Mouse (Mus musculus) brain, embryonic 14.5 days (tissue): ENCODE data around the gene Fntb.

Source experiments
- CTCF ChIP-seq: fragments of 200-500 bp; IDR thresholded peaks from 2 replicates; pipeline ENCODE4 v1.5.1; 2012; ENCODE audit warnings: inconsistent platforms, mild to moderate bottlenecking, moderate library complexity, borderline replicate concordance; ENCODE audit not compliant: insufficient read depth, insufficient read length; ENCODE audit errors: extremely low read depth
- POLR2A ChIP-seq: fragments of 200-500 bp; IDR thresholded peaks from 2 replicates; pipeline ENCODE4 v1.6.1; 2012; ENCODE audit warnings: mild to moderate bottlenecking, inconsistent platforms, borderline replicate concordance; ENCODE audit not compliant: poor library complexity, insufficient read depth, insufficient read length, severe bottlenecking; ENCODE audit errors: extremely low read depth

GRCm38 (mm10) chr12:76923118-76923517, 157.7 kb downstream of the Fntb start:
- no peak for TF ChIP-seq CTCF
- no peak for TF ChIP-seq POLR2A
